Comparison of ENCODE assay signal across 21 mouse cellular contexts in the genomic region with DNA sequence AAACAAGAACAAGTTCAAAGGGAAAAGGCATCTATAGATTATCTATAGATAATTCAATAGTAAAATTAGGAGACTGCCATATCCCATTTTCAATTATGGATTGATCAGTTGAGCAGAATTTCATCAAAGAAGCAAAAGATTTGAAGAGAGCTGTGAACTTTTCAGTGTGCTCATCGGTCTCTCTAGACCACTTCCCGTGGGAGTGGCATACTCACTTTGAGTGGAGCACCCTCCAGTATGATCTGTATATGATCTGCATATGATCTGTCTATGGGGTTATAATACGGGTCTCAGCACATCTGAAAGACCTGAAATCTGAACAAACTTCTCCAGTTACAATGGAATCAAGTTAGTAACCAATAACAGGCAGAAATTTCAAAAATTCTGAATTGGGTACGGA.
DNase-seq lines count a peak whose midpoint lies in the region; ATAC-seq lines count a peak whose summit lies in the region.
"Had no signal": no experiment of that assay in that cellular context is flagged by ENCODE, and none has a peak within 500 bp of the region (broad histone marks: within the 10 kb centered on the region; RNA-seq: fewer than 3 reads in every experiment).

No protein-coding gene starts in this region.

- ATAC-seq in activated CD4-positive, CD25-positive, alpha-beta regulatory T cell, adult 4 months: peak; percentile 63
- ATAC-seq: forebrain, embryonic 13.5 days; forebrain, embryonic 16.5 days; hindbrain, postnatal 0 days; intestine, embryonic 15.5 days; Patski had no signal

- DNase-seq in thymus, postnatal 0 days (ENCODE audit: low spot score): peak; percentile 8
- DNase-seq in thymus, postnatal 4 days: no peak
- peak; percentile 35 for DNase-seq in naive thymus-derived CD4-positive, alpha-beta T cell, adult 2 months (ENCODE audit: low read depth)
- DNase-seq in adrenal gland, adult 18-20 months (ENCODE audit: low spot score in 2 of 2): no peak
- no peak for DNase-seq in heart, adult 9 months (ENCODE audit: low spot score in 2 of 2)
- DNase-seq: adrenal gland, postnatal 10 days; adrenal gland, postnatal 36 days; cerebellum, adult 18-20 months; cerebellum, adult 9-10 months; cerebellum, postnatal 14 days; gastrocnemius, postnatal 25 days; heart, adult 18-20 months; heart, postnatal 14 days; heart, postnatal 4 days; kidney, adult 11 months had no signal

Comparison
In these comparisons a context has a peak if more than half of its experiments do, and no peak if none do; other contexts are left out.
1. DNase-seq: peak in thymus, postnatal 0 days (single experiment) and naive thymus-derived CD4-positive, alpha-beta T cell, adult 2 months (single experiment); none in thymus, postnatal 4 days (single experiment), adrenal gland, adult 18-20 months (0 of 2) and heart, adult 9 months (0 of 2).